Mouse (Mus musculus): Measurements from ENCODE around the gene Gm26602. TPM values are rescaled to one million over a fixed set of nuclear protein-coding genes. Genes with fewer than 3 reads are reported as not detected.

The Gm26602 gene
- polyA plus RNA-seq, 1 experiment, result not detected

DNA sequence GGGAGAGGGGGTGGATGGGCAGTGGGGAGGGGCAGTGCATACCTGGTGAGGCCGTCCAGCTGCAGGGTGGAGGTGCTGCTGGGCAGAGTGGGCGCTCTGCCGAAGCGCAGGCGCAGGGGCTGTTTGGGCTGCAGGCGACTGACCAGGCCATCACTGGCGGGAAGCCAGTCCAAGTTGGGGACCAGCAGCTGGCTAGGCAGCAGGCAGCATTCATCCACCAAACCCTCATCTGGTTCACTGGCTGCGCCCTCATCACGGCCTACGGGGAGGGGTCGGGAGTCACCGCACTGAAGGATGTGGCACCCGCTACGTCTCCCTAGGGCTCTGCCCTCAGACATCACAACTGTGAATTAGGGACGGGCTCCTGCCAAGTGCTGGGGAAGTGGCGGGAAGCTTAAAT, 14.3 kb upstream of the Gm26602 start:
- no peak for TF ChIP-seq TCF3 (IDR thresholded peaks at IDR 0.05; ENCODE audit: insufficient read length, low read depth)
- TF ChIP-seq REST (IDR thresholded peaks at IDR 0.05; ENCODE audit: insufficient read depth, insufficient read length), result no peak
- TF ChIP-seq POLR2AphosphoS2 (IDR thresholded peaks at IDR 0.05; ENCODE audit: insufficient read length, low read depth), result no peak
- TF ChIP-seq POLR2A (IDR thresholded peaks at IDR 0.05; ENCODE audit: insufficient read length, low read depth), result no peak
- TF ChIP-seq E2F4 (IDR thresholded peaks at IDR 0.05; ENCODE audit: insufficient read depth), result no peak
- no peak for TF ChIP-seq MYOG (IDR thresholded peaks at IDR 0.05; ENCODE audit: control insufficient read depth in 1 of 3, insufficient read depth in 1 of 3, insufficient read length in 2 of 3, low read depth in 2 of 3)
- TF ChIP-seq USF1 (IDR thresholded peaks at IDR 0.05; ENCODE audit: low read depth), result no peak
- TF ChIP-seq TCF12 (IDR thresholded peaks at IDR 0.05; ENCODE audit: insufficient read depth, poor library complexity, severe bottlenecking), result no peak
- TF ChIP-seq SRF (IDR thresholded peaks at IDR 0.05; ENCODE audit: control insufficient read depth, insufficient read length, low read depth), result no peak
- no peak for TF ChIP-seq CEBPB (IDR thresholded peaks at IDR 0.05; ENCODE audit: insufficient read depth, poor library complexity, severe bottlenecking)
- no peak for TF ChIP-seq MYOD1 (IDR thresholded peaks at IDR 0.05; ENCODE audit: control insufficient read depth in 1 of 3, insufficient read length in 2 of 3, low read depth in 2 of 3)
- no peak for TF ChIP-seq MAX (IDR thresholded peaks at IDR 0.05; ENCODE audit: low read depth)
- no peak overlapping the region for H3K4me2 ChIP-seq (ENCODE audit: low read depth)
- H3K79me2 ChIP-seq (ENCODE audit: control insufficient read depth, insufficient read depth), result no peaks in the 10 kb centered on the region
- no peak overlapping the region for H3K4me3 ChIP-seq
- no peaks in the 10 kb centered on the region for H3K36me3 ChIP-seq (ENCODE audit: control insufficient read depth, insufficient read depth)
- H3K27me3 ChIP-seq (ENCODE audit: control insufficient read depth, insufficient read depth, insufficient read length), result no peaks in the 10 kb centered on the region
- H3ac ChIP-seq (ENCODE audit: control insufficient read depth, insufficient read length), result no peak overlapping the region

- H3ac ChIP-seq (ENCODE audit: control insufficient read depth, insufficient read length), result no peak overlapping the region
- no peak overlapping the region for H3K4me2 ChIP-seq (ENCODE audit: low read depth)
- TF ChIP-seq MYOG (IDR thresholded peaks at IDR 0.05; ENCODE audit: control insufficient read depth in 1 of 3, insufficient read depth in 1 of 3, insufficient read length in 2 of 3, low read depth in 2 of 3) (peak in 2 of 3 experiments; percentile 72 to 76), MYOD1 (IDR thresholded peaks at IDR 0.05; ENCODE audit: control insufficient read depth in 1 of 3, insufficient read length in 2 of 3, low read depth in 2 of 3) (peak in 2 of 3 experiments; percentile 39 to 62), MAX (IDR thresholded peaks at IDR 0.05; ENCODE audit: low read depth) (no peak), TCF3 (IDR thresholded peaks at IDR 0.05; ENCODE audit: insufficient read length, low read depth) (peak; percentile 16), REST (IDR thresholded peaks at IDR 0.05; ENCODE audit: insufficient read depth, insufficient read length) (no peak), POLR2A (IDR thresholded peaks at IDR 0.05; ENCODE audit: insufficient read length, low read depth) (no peak)
- no peaks in the 10 kb centered on the region for H3K36me3 ChIP-seq (ENCODE audit: control insufficient read depth, insufficient read depth)
- H3K79me2 ChIP-seq (ENCODE audit: control insufficient read depth, insufficient read depth), result no peaks in the 10 kb centered on the region
- H3K27me3 ChIP-seq (ENCODE audit: control insufficient read depth, insufficient read depth, insufficient read length), result no peaks in the 10 kb centered on the region
- H3K4me3 ChIP-seq, result no peak overlapping the region
Measured at GRCm38 (mm10) chr10:79896814-79897213, 13.8 kb upstream of the Gm26602 start.

DNA sequence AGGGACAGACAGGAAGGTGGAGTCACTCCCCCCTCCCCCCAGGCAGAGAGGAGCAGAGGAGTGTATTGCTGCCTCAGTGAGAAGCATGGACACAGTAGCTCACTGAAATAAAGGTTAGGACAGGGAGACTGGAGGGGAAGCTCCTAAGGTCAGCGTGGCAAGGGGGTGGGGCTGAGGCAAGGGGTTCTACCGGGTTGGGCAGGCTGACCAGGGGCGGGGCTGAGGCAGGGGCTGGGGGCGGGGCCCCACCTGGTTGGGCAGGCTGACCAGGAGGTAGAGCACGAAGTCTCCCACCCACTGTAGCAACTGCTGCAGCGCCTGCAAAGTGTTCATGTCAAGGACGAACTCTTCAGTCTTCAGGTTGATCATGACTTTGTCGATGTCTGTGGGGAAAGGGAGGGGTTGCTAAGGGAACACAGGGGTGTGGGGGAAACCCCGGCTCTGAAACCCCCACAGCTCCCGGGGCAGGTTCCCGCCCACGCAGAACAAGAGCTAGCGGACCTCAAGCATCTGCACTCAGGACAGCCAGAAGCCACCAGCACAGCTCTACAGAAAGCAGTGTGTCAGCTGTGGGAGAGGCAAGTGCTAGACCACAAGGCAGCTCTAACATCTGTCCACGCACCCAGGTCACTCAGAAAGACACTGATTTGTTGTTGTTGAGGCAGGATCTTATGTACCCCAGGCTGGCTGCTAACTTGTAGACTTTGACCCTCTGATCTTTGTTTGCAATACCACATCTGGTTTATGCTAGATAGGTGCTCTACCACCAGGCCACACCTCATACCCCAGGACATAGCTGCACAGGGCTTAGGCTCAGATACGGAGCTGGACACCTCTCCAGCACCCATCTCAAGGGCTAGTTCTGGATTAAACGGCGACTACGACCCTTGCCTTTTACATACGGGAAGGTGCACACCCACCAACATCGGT, 13.1 kb upstream of the Gm26602 start:
- Histone ChIP-seq H3K27me3 (ENCODE audit: control insufficient read depth, insufficient read depth, insufficient read length) (no peaks in the 10 kb centered on the region), H3K79me2 (ENCODE audit: control insufficient read depth, insufficient read depth) (no peaks in the 10 kb centered on the region), H3K4me2 (ENCODE audit: low read depth) (no peak overlapping the region), H3K4me3 (no peak overlapping the region), H3K36me3 (ENCODE audit: control insufficient read depth, insufficient read depth) (no peaks in the 10 kb centered on the region), H3ac (ENCODE audit: control insufficient read depth, insufficient read length) (no peak overlapping the region)
- TF ChIP-seq REST (IDR thresholded peaks at IDR 0.05; ENCODE audit: insufficient read depth, insufficient read length), result no peak
- TF ChIP-seq MYOG (IDR thresholded peaks at IDR 0.05; ENCODE audit: control insufficient read depth in 1 of 3, insufficient read depth in 1 of 3, insufficient read length in 2 of 3, low read depth in 2 of 3), result peak in 1 of 3 experiments; percentile 13

DNA sequence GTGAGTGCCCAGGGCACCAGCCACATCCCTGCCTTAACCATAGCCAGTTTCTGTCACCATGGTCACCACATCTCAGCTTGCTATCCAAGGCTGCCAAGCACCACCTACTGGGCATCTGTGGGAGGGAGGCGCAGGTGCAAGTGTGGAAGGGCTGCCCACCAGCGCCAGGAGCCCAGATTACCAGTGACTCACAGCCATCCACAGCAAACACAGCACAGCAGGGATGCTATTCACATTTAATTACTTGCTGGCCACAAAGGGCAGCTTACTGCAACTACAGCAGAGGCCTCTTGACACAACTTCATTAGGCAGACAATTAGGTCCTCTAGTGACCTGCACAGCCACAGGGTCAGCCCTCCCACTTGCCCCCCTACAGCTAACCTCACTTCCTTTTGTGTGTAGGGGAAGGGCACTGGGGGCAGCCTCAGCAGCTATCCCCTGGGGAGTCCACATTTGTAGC, 9.7 kb upstream of the Gm26602 start:
- Histone ChIP-seq H3K36me3 (ENCODE audit: control insufficient read depth, insufficient read depth) (peaks cover 4% of the 10 kb centered on the region), H3K4me2 (ENCODE audit: low read depth) (no peak overlapping the region), H3K79me2 (ENCODE audit: control insufficient read depth, insufficient read depth) (no peaks in the 10 kb centered on the region), H3K4me3 (no peak overlapping the region), H3ac (ENCODE audit: control insufficient read depth, insufficient read length) (no peak overlapping the region), H3K27me3 (ENCODE audit: control insufficient read depth, insufficient read depth, insufficient read length) (no peaks in the 10 kb centered on the region)
- TF ChIP-seq MYOD1 (IDR thresholded peaks at IDR 0.05; ENCODE audit: control insufficient read depth in 1 of 3, insufficient read length in 2 of 3, low read depth in 2 of 3) (peak in 2 of 3 experiments; percentile 81 to 82), POLR2AphosphoS2 (IDR thresholded peaks at IDR 0.05; ENCODE audit: insufficient read length, low read depth) (no peak), MYOG (IDR thresholded peaks at IDR 0.05; ENCODE audit: control insufficient read depth in 1 of 3, insufficient read depth in 1 of 3, insufficient read length in 2 of 3, low read depth in 2 of 3) (peak in 2 of 3 experiments; percentile 42 to 49)

DNA sequence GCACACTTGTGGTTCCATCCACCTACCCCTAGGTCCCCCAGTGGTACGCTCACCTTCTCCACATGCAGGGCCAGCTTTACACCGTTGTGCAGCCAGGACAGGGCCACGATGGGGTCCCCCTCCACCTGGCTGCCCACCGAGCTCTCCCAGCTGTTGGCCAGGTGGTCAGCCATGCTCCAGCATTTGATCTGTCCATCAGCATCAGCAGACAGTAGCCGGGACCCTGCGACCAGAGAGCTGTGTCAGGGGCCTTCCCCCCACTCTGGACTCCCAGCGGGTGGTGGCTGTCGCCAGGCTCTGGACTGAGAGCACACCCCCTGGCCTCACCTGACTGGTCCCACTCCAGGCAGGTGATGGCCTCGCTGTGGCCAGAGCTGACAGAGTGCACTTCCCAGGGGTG, 3.9 kb upstream of the Gm26602 start:
- TF ChIP-seq POLR2A (IDR thresholded peaks at IDR 0.05; ENCODE audit: insufficient read length, low read depth), result no peak
- no peak for TF ChIP-seq POLR2AphosphoS2 (IDR thresholded peaks at IDR 0.05; ENCODE audit: insufficient read length, low read depth)
- Histone ChIP-seq H3ac (ENCODE audit: control insufficient read depth, insufficient read length) (no peak overlapping the region), H3K4me2 (ENCODE audit: low read depth) (no peak overlapping the region), H3K27me3 (ENCODE audit: control insufficient read depth, insufficient read depth, insufficient read length) (no peaks in the 10 kb centered on the region), H3K36me3 (ENCODE audit: control insufficient read depth, insufficient read depth) (peaks cover 4% of the 10 kb centered on the region), H3K4me3 (no peak overlapping the region), H3K79me2 (ENCODE audit: control insufficient read depth, insufficient read depth) (no peaks in the 10 kb centered on the region)

Measured in myocyte (in vitro differentiated cells).